Mouse (Mus musculus) megakaryocyte-erythroid progenitor cell, adult 5-6 weeks (primary cell): ENCODE results near the gene Gm10799. TPM values are rescaled to one million over a fixed set of nuclear protein-coding genes. Genes with fewer than 3 reads are reported as not detected.

Experiments used
- ATAC-seq: replicated peaks from 2 replicates; pipeline ENCODE4 v1.8.0; 2016; ENCODE audit warnings: mild to moderate bottlenecking, inconsistent platforms; ENCODE audit not compliant: severe bottlenecking, poor library complexity, low FRiP score, low TSS enrichment
- total RNA-seq, 2 experiments: library from RNA; stranded (forward) in 1 of 2; stranded (reverse) in 1 of 2; fragments of 200-1000, 215-1000 nt in 1 of 2; fragments of >200 nt in 1 of 2; fragmentation: Nextera tagmentation in 1 of 2; gene quantifications; 2 replicates each; pipeline ENCODE4 v1.2.3; 2014 to 2017

The Gm10799 gene
- total RNA-seq, 2 experiments from 2014 or later = not detected

GRCm38 (mm10) chr2:104028139-104028723 is 40.1 kb downstream of the Gm10799 start, which contains the start of gene 4931422A03Rik:
Gene 4931422A03Rik (minus strand): TSS chr2:104028361.
- peak; percentile 31 for ATAC-seq

- ATAC-seq = peak; percentile 69
Measured at GRCm38 (mm10) chr2:104027458-104028138, 40.8 kb downstream of the Gm10799 start, which contains the start of gene Fbxo3. Gene Fbxo3 (plus strand): TSS chr2:104027721.

- ATAC-seq = no peak
Measured at GRCm38 (mm10) chr2:104024656-104025055, 43.7 kb downstream of the Gm10799 start.

DNA sequence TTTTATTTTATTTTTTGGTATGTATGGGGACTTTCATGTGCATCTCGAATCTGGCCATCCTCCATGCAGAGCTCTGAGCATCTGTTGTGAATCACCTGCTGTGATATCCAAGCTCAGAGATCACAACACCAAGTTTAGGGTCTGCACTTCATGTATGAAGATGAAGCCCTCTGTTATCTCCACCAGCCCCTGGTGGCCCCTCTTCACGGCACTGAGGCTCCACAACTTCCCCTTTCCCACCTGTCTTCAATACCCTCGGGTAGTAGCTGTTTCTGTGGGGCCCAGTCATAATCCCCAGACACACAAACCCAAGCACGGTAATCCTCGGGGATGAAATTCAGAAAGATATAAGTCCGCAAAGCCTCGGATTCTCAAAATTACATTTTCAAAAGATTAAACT is 45.3 kb downstream of the Gm10799 start:
- ATAC-seq = no peak

Other genes with a start within 250 kb of the Gm10799 start
- 386 and 431 TPM in 2 replicates for gene Lmo2, start 110.6 kb downstream of the Gm10799 start, total RNA-seq (2014; fragmentation: Nextera tagmentation)
- 391 and 392 TPM in 2 replicates for gene Lmo2, start 110.6 kb downstream of the Gm10799 start, total RNA-seq (2017)
- gene Fbxo3, start 40.8 kb downstream of the Gm10799 start, total RNA-seq (2014; fragmentation: Nextera tagmentation) = 79.6 and 89.2 TPM in 2 replicates
- 90.6 and 102 TPM in 2 replicates for gene Fbxo3, start 40.8 kb downstream of the Gm10799 start, total RNA-seq (2017)
- not detected in 2 replicates for gene 4931422A03Rik, start 40.2 kb downstream of the Gm10799 start, total RNA-seq (2014; fragmentation: Nextera tagmentation)
- 0.52 TPM in 1 of 2 replicates, not detected in the other for gene 4931422A03Rik, start 40.2 kb downstream of the Gm10799 start, total RNA-seq (2017)
- gene Gm10912, start 2.7 kb downstream of the Gm10799 start, total RNA-seq (2014; fragmentation: Nextera tagmentation) = 0.98 TPM in 1 of 2 replicates, not detected in the other
- gene Gm10912, start 2.7 kb downstream of the Gm10799 start, total RNA-seq (2017) = 0.53 TPM in 1 of 2 replicates, not detected in the other
- gene Cd59b, start 1.3 kb upstream of the Gm10799 start, total RNA-seq (2014; fragmentation: Nextera tagmentation) = 5.5 and 8.3 TPM in 2 replicates
- gene Cd59b, start 1.3 kb upstream of the Gm10799 start, total RNA-seq (2017) = 23.2 and 31.1 TPM in 2 replicates
- 8.8 and 21.7 TPM in 2 replicates for gene Cd59a, start 27.3 kb upstream of the Gm10799 start, total RNA-seq (2014; fragmentation: Nextera tagmentation)
- 24.2 and 25.3 TPM in 2 replicates for gene Cd59a, start 27.3 kb upstream of the Gm10799 start, total RNA-seq (2017)
- 0.42 TPM in 1 of 2 replicates, not detected in the other for gene A930018P22Rik, start 54.2 kb upstream of the Gm10799 start, total RNA-seq (2014; fragmentation: Nextera tagmentation)
- gene A930018P22Rik, start 54.2 kb upstream of the Gm10799 start, total RNA-seq (2017) = not detected in 2 replicates